Mouse (Mus musculus) mouse embryonic stem cell (cell line): Measurements from ENCODE around the gene Idnk.

ENCODE experiments used
- in situ Hi-C, 2 experiments: fragments of 300-500 bp; cut with MboI; formaldehyde crosslinking; loops; 1 replicate in 1 of 2; 3 replicates in 1 of 2; pipeline ENCODE4 v1.14.3; 2019 to 2020; ENCODE audit warnings: low sequenced_read_pairs in 2 of 2, low pct_unique_long_range_greater_than_20kb in 1 of 2, mixed read lengths in 1 of 2; ENCODE audit not compliant: unreplicated experiment in 1 of 2

Idnk gene

GRCm38 (mm10) chr13:58213801-58214200, 56.4 kb downstream of the Idnk start:
- in situ Hi-C loops, result no loop called here
